Mouse (Mus musculus) liver, embryonic 14.5 days (tissue): ENCODE results near the gene Flad1.

Source experiments
- CTCF ChIP-seq: IDR thresholded peaks from 2 replicates; pipeline ENCODE4 v1.5.1; 2016; ENCODE audit warnings: antibody characterized with exemption, low read depth, control low read depth
- EP300 ChIP-seq: IDR thresholded peaks from 2 replicates; pipeline ENCODE4 v1.6.1; 2016; ENCODE audit warnings: antibody characterized with exemption, low read depth

GRCm38 (mm10) chr3:89380291-89380690, 31.4 kb downstream of the Flad1 start:
- TF ChIP-seq EP300, result no peak
- no peak for TF ChIP-seq CTCF
